Mouse (Mus musculus): Measurements from ENCODE around the gene Serbp1. TPM values are rescaled to one million over a fixed set of nuclear protein-coding genes. Genes with fewer than 3 reads are reported as not detected.
A peak's percentile ranks its signal among the peaks of the same experiment; 100 is the strongest.

The Serbp1 gene
- polyA plus RNA-seq (2014; fragmentation: Nextera tagmentation; extraction: Ambion mirVana): 313 and 340 TPM in 2 replicates

DNA sequence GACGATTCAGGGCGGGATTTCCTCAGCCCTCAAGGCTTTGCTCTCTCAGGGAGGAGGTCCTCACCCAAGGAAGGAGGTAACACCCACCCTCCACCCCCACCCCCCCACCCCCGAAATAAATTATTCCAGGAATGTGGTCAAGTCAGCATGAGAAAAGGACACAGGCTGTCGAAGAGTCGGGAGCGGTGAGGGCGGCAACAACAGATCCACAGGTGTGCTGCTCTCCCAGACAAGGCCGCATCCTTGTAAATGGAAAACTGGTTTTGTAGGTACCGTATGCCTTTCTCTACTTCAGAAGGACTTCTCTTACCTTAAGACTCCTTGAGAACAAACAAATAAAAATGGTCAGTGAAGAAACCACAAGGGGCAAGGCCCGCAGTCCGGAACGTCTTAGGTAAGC is at the start of gene Serbp1:
Gene Serbp1, plus strand, starts transcription at position 200 of the 400 bp plus-strand sequence.
- Histone ChIP-seq H3K4me3 (ENCODE audit: low read depth, low read length) (no peak within 1 kb of the TSS), H3K4me2 (ENCODE audit: low read length) (no peak within 1 kb of the TSS), H3K27me3 (replicated peaks; ENCODE audit: control insufficient read depth, insufficient read depth, low read length) (no peaks in the 10 kb centered on the region), H3K36me3 (ENCODE audit: control insufficient read depth, insufficient read depth, low read length) (no peaks in the 10 kb centered on the region), H3K27ac (ENCODE audit: low read depth, low read length) (no peak within 1 kb of the TSS), H3K9ac (ENCODE audit: low read length) (no peak within 1 kb of the TSS), H3K9me3 (replicated peaks; ENCODE audit: control insufficient read depth, low read length) (no peaks in the 10 kb centered on the region), H3K4me1 (ENCODE audit: control insufficient read depth, insufficient read depth, low read length) (no peaks in the 10 kb centered on the region)
- no peak for DNase-seq (ENCODE audit: low spot score)
- no peak for ATAC-seq
- 27% methylated on average over 12 of the region's 12 CpGs for WGBS

DNA sequence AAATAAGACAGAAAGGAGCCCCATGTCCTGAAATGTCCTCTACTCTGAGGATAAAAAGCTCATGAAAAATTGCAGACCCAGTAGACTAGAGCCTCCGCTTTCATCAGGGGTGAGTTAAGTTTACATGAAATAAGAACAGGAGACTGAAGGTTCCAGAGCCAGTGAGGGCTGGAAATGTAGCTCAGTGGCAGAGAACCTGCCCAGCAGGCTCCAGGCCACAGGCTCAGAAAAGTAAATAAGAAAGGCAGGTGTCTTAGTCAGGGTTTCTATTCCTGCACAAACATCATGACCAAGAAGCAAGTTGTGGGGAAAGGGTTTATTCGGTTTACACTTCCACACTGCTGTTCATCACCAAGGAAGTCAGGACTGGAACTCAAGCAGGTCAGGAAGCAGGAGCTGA is 44.4 kb upstream of the Serbp1 start:
- Histone ChIP-seq H3K27ac (ENCODE audit: low read depth, low read length) (no peak overlapping the region), H3K4me1 (ENCODE audit: control insufficient read depth, insufficient read depth, low read length) (no peaks in the 10 kb centered on the region), H3K36me3 (ENCODE audit: control insufficient read depth, insufficient read depth, low read length) (no peaks in the 10 kb centered on the region), H3K9me3 (replicated peaks; ENCODE audit: control insufficient read depth, low read length) (no peaks in the 10 kb centered on the region), H3K4me3 (ENCODE audit: low read depth, low read length) (no peak overlapping the region), H3K27me3 (replicated peaks; ENCODE audit: control insufficient read depth, insufficient read depth, low read length) (no peaks in the 10 kb centered on the region), H3K9ac (ENCODE audit: low read length) (no peak overlapping the region), H3K4me2 (ENCODE audit: low read length) (no peak overlapping the region)
- WGBS: 96% methylated on average over 2 of the region's 2 CpGs
- ATAC-seq (no peak), DNase-seq (ENCODE audit: low spot score) (no peak)

DNA sequence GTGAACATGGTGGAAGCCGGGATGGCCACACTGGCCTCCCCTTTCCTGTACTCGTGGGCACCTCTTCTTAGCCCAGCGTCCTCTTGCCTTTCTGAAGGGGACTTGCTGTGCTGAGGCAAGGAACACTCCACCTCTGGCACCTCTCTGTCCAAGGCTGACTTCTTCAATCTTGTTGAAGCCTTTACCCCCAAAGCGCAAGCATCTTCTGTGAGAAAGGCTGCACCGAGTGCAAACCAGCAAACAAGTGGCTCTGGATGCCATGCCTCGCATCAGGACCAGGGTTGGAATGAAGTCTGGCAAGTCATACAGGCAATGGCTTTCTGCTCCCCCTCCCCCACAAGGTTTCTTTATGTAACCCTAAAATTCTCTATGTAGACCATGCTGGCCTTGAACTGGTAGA is 43.4 kb upstream of the Serbp1 start:
- ATAC-seq (no peak), DNase-seq (ENCODE audit: low spot score) (no peak)
- Histone ChIP-seq H3K9ac (ENCODE audit: low read length) (no peak overlapping the region), H3K4me3 (ENCODE audit: low read depth, low read length) (no peak overlapping the region), H3K4me1 (ENCODE audit: control insufficient read depth, insufficient read depth, low read length) (no peaks in the 10 kb centered on the region), H3K27me3 (replicated peaks; ENCODE audit: control insufficient read depth, insufficient read depth, low read length) (no peaks in the 10 kb centered on the region), H3K9me3 (replicated peaks; ENCODE audit: control insufficient read depth, low read length) (no peaks in the 10 kb centered on the region), H3K27ac (ENCODE audit: low read depth, low read length) (no peak overlapping the region), H3K36me3 (ENCODE audit: control insufficient read depth, insufficient read depth, low read length) (no peaks in the 10 kb centered on the region), H3K4me2 (ENCODE audit: low read length) (no peak overlapping the region)
- 91% methylated on average over 6 of the region's 6 CpGs for WGBS

DNA sequence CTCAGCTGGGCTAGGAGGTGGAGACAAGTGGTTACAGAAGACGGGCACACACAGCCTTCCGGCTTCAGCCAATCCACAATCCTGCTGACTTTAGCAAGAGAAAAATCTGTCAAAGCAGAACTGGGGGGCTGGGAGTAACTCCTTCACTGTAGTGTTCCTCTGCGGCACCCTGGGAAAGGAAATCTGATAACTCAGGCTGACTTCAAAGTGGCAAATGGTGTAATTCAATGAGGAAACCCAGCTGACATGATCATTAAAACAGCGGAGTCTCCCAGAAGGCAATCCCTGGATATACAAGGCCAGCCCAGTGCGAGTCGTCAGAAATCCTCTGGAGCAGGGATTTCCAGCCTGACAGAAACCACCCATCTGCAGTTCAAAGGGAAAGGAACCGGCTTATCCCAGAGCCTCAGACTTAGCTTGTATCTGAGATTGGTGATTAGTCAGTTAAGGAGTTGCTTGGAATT is 42.8 kb upstream of the Serbp1 start:
- H3K9me3 ChIP-seq (replicated peaks; ENCODE audit: control insufficient read depth, low read length): no peaks in the 10 kb centered on the region
- H3K27me3 ChIP-seq (replicated peaks; ENCODE audit: control insufficient read depth, insufficient read depth, low read length): no peaks in the 10 kb centered on the region
- H3K27ac ChIP-seq (ENCODE audit: low read depth, low read length): no peak overlapping the region
- no peaks in the 10 kb centered on the region for H3K36me3 ChIP-seq (ENCODE audit: control insufficient read depth, insufficient read depth, low read length)
- ATAC-seq (no peak), DNase-seq (ENCODE audit: low spot score) (peak; percentile 23)
- no peak overlapping the region for H3K4me3 ChIP-seq (ENCODE audit: low read depth, low read length)
- 19% methylated on average over 7 of the region's 7 CpGs for WGBS
- no peaks in the 10 kb centered on the region for H3K4me1 ChIP-seq (ENCODE audit: control insufficient read depth, insufficient read depth, low read length)
- H3K9ac ChIP-seq (ENCODE audit: low read length): no peak overlapping the region
- H3K4me2 ChIP-seq (ENCODE audit: low read length): no peak overlapping the region

DNA sequence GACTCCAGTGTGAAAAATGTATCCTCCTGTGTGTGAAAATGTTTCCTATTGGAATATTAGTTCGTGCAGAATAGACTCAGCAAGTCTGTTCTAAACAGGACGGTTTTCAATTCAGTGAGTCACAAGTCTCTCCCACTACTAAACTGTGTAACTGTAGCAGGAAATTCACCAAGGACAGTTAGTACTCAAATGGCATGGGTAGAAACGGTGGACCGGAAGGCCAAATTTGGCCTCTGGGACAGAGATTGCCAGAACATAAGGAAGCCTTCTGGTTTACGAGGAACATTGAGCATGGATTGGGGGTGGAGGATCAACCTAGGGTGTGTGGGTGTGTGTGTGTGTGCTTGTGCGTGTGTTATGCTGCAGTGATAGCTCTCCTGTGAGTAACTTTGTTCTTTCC is 41.2 kb upstream of the Serbp1 start:
- DNase-seq (ENCODE audit: low spot score): no peak
- no peaks in the 10 kb centered on the region for H3K36me3 ChIP-seq (ENCODE audit: control insufficient read depth, insufficient read depth, low read length)

DNA sequence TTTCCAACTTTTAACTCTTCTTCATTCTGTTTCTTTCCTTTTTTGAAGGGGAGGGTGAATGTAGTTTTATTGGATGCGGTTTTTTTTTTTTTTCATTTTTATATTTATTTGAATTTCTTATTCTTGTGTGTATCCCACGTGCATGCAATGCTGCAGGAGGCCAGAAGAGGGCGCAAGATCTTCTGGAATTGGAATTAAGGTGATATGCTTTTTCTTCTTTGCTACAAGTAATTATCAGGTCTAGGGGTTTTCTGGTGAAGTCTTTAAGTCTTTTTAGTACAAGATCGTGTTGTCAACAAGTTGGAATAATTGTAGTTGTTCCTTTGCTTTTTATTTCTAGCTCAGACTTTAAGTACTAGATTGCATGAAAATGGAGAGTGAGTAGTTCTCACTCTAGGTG is 39.9 kb upstream of the Serbp1 start:
- H3K4me3 ChIP-seq (ENCODE audit: low read depth, low read length): no peak overlapping the region
- DNase-seq (ENCODE audit: low spot score) (peak; percentile 8), ATAC-seq (no peak)
- no peaks in the 10 kb centered on the region for H3K9me3 ChIP-seq (replicated peaks; ENCODE audit: control insufficient read depth, low read length)
- H3K27ac ChIP-seq (ENCODE audit: low read depth, low read length): no peak overlapping the region
- no peak overlapping the region for H3K4me2 ChIP-seq (ENCODE audit: low read length)
- 25% methylated on average over 4 of the region's 4 CpGs for WGBS
- H3K9ac ChIP-seq (ENCODE audit: low read length): no peak overlapping the region
- H3K27me3 ChIP-seq (replicated peaks; ENCODE audit: control insufficient read depth, insufficient read depth, low read length): no peaks in the 10 kb centered on the region
- no peaks in the 10 kb centered on the region for H3K36me3 ChIP-seq (ENCODE audit: control insufficient read depth, insufficient read depth, low read length)
- peaks cover 4% of the 10 kb centered on the region for H3K4me1 ChIP-seq (ENCODE audit: control insufficient read depth, insufficient read depth, low read length)

More for the DNA sequence above, 41.2 kb upstream of the Serbp1 start:
- no peak overlapping the region for H3K4me3 ChIP-seq (ENCODE audit: low read depth, low read length)
- H3K27ac ChIP-seq (ENCODE audit: low read depth, low read length): no peak overlapping the region
- no peaks in the 10 kb centered on the region for H3K9me3 ChIP-seq (replicated peaks; ENCODE audit: control insufficient read depth, low read length)
- H3K4me2 ChIP-seq (ENCODE audit: low read length): no peak overlapping the region
- no peaks in the 10 kb centered on the region for H3K27me3 ChIP-seq (replicated peaks; ENCODE audit: control insufficient read depth, insufficient read depth, low read length)
- WGBS: 90% methylated on average over 6 of the region's 6 CpGs
- H3K9ac ChIP-seq (ENCODE audit: low read length): no peak overlapping the region
- no peak for ATAC-seq
- H3K4me1 ChIP-seq (ENCODE audit: control insufficient read depth, insufficient read depth, low read length): peaks cover 4% of the 10 kb centered on the region

DNA sequence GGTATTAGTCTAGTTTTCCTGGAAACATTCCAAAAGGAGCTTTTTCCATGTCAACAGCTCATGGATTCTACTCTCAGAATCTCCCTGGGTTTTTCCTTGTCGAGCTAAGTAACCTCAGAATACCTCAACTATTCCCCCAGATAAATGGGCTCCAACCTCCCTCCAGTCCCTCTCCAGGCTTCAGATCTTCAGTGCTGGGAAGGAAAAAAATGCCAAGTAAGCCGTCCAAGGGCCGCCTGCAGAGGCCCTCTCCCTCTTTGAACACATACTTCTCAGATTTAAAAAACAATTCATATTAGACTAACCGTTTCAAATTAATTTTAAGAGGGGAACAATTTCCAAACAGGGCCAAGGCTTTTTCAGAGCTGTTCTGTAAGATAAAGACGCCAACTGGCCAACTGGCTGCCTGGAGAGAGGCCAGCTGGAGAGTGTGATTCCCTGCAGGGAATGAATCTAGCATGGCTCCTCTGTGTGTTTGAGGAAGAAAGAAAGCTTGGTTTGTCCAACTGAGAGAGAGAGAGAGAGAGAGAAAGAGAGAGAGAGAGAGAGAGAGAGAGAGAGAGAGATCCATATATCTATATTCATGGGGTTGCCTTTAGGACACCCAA is 37.2 kb upstream of the Serbp1 start:
- H3K4me2 ChIP-seq (ENCODE audit: low read length): no peak overlapping the region

DNA sequence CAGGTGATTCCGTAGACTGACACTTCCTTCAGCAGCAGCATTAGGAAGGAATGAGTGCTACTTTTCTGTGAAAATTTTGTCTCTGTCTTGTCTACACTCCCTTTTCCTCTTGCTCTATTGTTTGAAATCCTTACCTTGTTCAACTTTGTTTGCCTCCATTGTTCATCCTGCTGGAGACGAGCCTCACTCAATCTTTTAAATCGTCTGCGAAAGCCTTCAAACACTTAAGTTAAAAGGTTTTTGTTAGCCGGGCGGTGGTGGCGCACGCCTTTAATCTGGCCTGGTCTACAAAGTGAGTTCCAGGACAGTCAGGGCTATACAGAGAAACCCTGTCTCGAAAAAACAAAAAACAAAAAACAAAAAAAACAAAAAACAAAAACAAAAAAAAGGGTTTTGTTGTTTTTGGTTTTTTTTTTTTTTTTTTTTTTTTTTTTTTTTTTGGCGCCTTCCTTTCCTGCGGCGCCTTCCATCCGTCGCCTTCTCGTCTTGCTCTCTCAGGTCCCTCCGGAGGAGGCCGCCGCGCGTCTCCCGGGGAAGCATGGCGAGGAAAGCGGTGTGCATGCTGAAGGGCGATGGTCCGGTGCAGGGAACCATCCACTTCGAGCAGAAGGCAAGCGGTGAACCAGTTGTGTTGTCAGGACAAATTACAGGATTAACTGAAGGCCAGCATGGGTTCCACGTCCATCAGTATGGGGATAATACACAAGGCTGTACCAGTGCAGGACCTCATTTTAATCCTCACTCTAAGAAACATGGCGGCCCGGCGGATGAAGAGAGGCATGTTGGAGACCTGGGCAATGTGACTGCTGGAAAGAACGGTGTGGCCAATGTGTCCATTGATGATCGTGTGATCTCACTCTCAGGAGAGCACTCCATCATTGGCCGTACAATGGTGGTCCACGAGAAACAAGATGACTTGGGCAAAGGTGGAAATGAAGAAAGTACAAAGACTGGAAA is 32.6 kb upstream of the Serbp1 start:
- no peak for DNase-seq (ENCODE audit: low spot score)
- H3K4me3 ChIP-seq (ENCODE audit: low read depth, low read length): no peak overlapping the region
- no peaks in the 10 kb centered on the region for H3K36me3 ChIP-seq (ENCODE audit: control insufficient read depth, insufficient read depth, low read length)

More for the DNA sequence above, 37.2 kb upstream of the Serbp1 start:
- H3K27ac ChIP-seq (ENCODE audit: low read depth, low read length): peak overlapping the region; percentile 21; the same call in 1 of the 2 replicates
- WGBS: 37% methylated on average over 5 of the region's 5 CpGs
- peaks cover 4% of the 10 kb centered on the region for H3K4me1 ChIP-seq (ENCODE audit: control insufficient read depth, insufficient read depth, low read length)
- DNase-seq (ENCODE audit: low spot score) (peak; percentile 64), ATAC-seq (no peak)
- no peaks in the 10 kb centered on the region for H3K9me3 ChIP-seq (replicated peaks; ENCODE audit: control insufficient read depth, low read length)
- H3K27me3 ChIP-seq (replicated peaks; ENCODE audit: control insufficient read depth, insufficient read depth, low read length): no peaks in the 10 kb centered on the region
- no peaks in the 10 kb centered on the region for H3K36me3 ChIP-seq (ENCODE audit: control insufficient read depth, insufficient read depth, low read length)
- H3K9ac ChIP-seq (ENCODE audit: low read length): no peak overlapping the region
- H3K4me3 ChIP-seq (ENCODE audit: low read depth, low read length): no peak overlapping the region

DNA sequence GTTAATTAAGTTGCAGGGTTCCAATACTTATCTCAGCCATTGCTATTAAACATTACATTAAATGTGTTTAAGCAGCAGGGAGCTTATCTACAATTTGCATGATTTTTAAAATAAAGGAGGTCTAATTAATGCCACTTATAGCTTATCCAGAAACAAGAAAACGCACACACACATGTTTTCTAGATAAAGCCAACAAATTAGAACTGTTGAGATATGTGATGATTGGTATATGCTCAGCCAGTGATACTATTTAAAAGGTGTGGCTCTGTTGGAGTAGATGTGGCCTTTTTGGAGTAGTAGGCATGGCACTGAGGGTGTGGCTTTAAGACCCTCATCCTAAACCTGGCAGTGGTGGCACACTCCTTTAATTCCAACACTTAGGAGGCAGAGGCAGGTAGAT is 25.6 kb upstream of the Serbp1 start:
- H3K27me3 ChIP-seq (replicated peaks; ENCODE audit: control insufficient read depth, insufficient read depth, low read length): no peaks in the 10 kb centered on the region
- no peak overlapping the region for H3K27ac ChIP-seq (ENCODE audit: low read depth, low read length)
- H3K4me2 ChIP-seq (ENCODE audit: low read length): no peak overlapping the region
- H3K4me1 ChIP-seq (ENCODE audit: control insufficient read depth, insufficient read depth, low read length): no peaks in the 10 kb centered on the region
- no peaks in the 10 kb centered on the region for H3K36me3 ChIP-seq (ENCODE audit: control insufficient read depth, insufficient read depth, low read length)
- no peak overlapping the region for H3K4me3 ChIP-seq (ENCODE audit: low read depth, low read length)
- DNase-seq (ENCODE audit: low spot score) (no peak), ATAC-seq (no peak)
- no peaks in the 10 kb centered on the region for H3K9me3 ChIP-seq (replicated peaks; ENCODE audit: control insufficient read depth, low read length)
- 92% methylated on average over 1 of the region's 1 CpGs for WGBS
- no peak overlapping the region for H3K9ac ChIP-seq (ENCODE audit: low read length)

More for the DNA sequence above, 32.6 kb upstream of the Serbp1 start:
- no peak overlapping the region for H3K27ac ChIP-seq (ENCODE audit: low read depth, low read length)
- H3K4me1 ChIP-seq (ENCODE audit: control insufficient read depth, insufficient read depth, low read length): peaks cover 4% of the 10 kb centered on the region
- 79% methylated on average over 35 of the region's 35 CpGs for WGBS
- no peak overlapping the region for H3K9ac ChIP-seq (ENCODE audit: low read length)
- no peak overlapping the region for H3K4me2 ChIP-seq (ENCODE audit: low read length)
- no peak for ATAC-seq
- no peaks in the 10 kb centered on the region for H3K27me3 ChIP-seq (replicated peaks; ENCODE audit: control insufficient read depth, insufficient read depth, low read length)
- H3K9me3 ChIP-seq (replicated peaks; ENCODE audit: control insufficient read depth, low read length): no peaks in the 10 kb centered on the region
